Comparison of ENCODE assay signal across 20 mouse cellular contexts in genomic region chr15:44050565-44051274, GRCm38 (mm10).
"Had no signal": no experiment of that assay in that cellular context is flagged by ENCODE, and none has a peak within 500 bp of the region (broad histone marks: within the 10 kb centered on the region; RNA-seq: fewer than 3 reads in every experiment).

No protein-coding gene starts in this region.

- H3K4me2 ChIP-seq: kidney, embryonic 15.5 days; limb, embryonic 15.5 days; liver, embryonic 11.5 days; midbrain, embryonic 12.5 days; midbrain, embryonic 15.5 days; neural tube, embryonic 12.5 days; neural tube, embryonic 15.5 days; stomach, embryonic 15.5 days had no signal

- H3K4me1 ChIP-seq: kidney, embryonic 15.5 days; limb, embryonic 15.5 days; midbrain, embryonic 12.5 days; midbrain, embryonic 15.5 days; neural tube, embryonic 12.5 days; neural tube, embryonic 15.5 days; stomach, embryonic 15.5 days had no signal

- H3K36me3 ChIP-seq: kidney, embryonic 15.5 days; limb, embryonic 15.5 days; midbrain, embryonic 12.5 days; midbrain, embryonic 15.5 days; neural tube, embryonic 12.5 days; neural tube, embryonic 15.5 days; stomach, embryonic 15.5 days had no signal

- H3K9ac ChIP-seq: kidney, embryonic 15.5 days; limb, embryonic 15.5 days; liver, embryonic 14.5 days; liver, postnatal 0 days; midbrain, embryonic 12.5 days; midbrain, embryonic 15.5 days; neural tube, embryonic 12.5 days; neural tube, embryonic 15.5 days; stomach, embryonic 15.5 days had no signal

- H3K9me3 ChIP-seq: kidney, embryonic 15.5 days; limb, embryonic 15.5 days; midbrain, embryonic 12.5 days; midbrain, embryonic 15.5 days; neural tube, embryonic 12.5 days; neural tube, embryonic 15.5 days; stomach, embryonic 15.5 days had no signal

- H3K27ac ChIP-seq: kidney, embryonic 15.5 days; layer of hippocampus, adult 2 months; limb, embryonic 15.5 days; liver, embryonic 14.5 days; macrophage; midbrain, embryonic 12.5 days; midbrain, embryonic 15.5 days; neural tube, embryonic 12.5 days; neural tube, embryonic 15.5 days; stomach, embryonic 15.5 days had no signal

- H3K4me3 ChIP-seq: kidney, embryonic 15.5 days; layer of hippocampus, adult 2 months; limb, embryonic 15.5 days; midbrain, embryonic 12.5 days; midbrain, embryonic 15.5 days; neural tube, embryonic 12.5 days; neural tube, embryonic 15.5 days; stomach, embryonic 15.5 days had no signal

- DNase-seq: kidney, adult 11 months; kidney, adult 8-10 months; kidney, postnatal 25 days; layer of hippocampus, adult 9-11 months; liver, postnatal 0 days; right cerebral cortex, adult 18-20 months; right cerebral cortex, postnatal 25 days; spleen, adult 18-20 months; thymus, postnatal 25 days had no signal

- H3K27me3 ChIP-seq: kidney, embryonic 15.5 days; limb, embryonic 15.5 days; midbrain, embryonic 12.5 days; midbrain, embryonic 15.5 days; neural tube, embryonic 12.5 days; neural tube, embryonic 15.5 days; stomach, embryonic 15.5 days had no signal

- ATAC-seq: liver, postnatal 0 days; midbrain, embryonic 15.5 days had no signal
